32 mouse cellular contexts compared by ENCODE assay signal in the genomic region with DNA sequence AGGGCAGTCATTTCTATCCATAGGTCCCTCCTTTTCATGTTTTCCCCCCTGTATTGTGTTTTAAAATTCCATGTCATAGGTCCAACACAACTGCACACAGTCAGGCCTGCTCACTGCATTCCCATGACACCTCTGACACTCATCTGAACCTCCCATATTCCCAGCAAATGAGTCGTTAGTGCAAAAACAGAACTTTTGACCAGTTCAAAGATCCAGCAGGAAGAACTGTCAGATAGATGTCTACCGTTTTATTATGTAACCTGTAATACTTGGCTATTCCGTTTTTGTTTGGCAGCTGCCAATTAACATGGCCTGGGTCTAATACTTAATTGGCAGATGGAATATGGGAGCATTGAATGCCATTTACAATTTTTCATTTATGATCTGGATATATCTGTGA.
"Had no signal": no experiment of that assay in that cellular context is flagged by ENCODE, and none has a peak within 500 bp of the region (broad histone marks: within the 10 kb centered on the region; RNA-seq: fewer than 3 reads in every experiment).

No protein-coding gene starts in this region.

- H3K4me3 ChIP-seq: heart, adult 2 months; heart, embryonic 10.5 days; heart, embryonic 12.5 days; heart, embryonic 13.5 days; heart, embryonic 15.5 days; hindbrain, embryonic 10.5 days; hindbrain, embryonic 12.5 days; hindbrain, embryonic 13.5 days; hindbrain, embryonic 15.5 days; intestine, embryonic 15.5 days; kidney, embryonic 15.5 days; layer of hippocampus, adult 2 months; left cerebral cortex, adult 2 months had no signal

- H3K4me2 ChIP-seq: heart, embryonic 11.5 days; heart, embryonic 12.5 days; heart, embryonic 13.5 days; heart, embryonic 15.5 days; hindbrain, embryonic 12.5 days; hindbrain, embryonic 13.5 days; hindbrain, embryonic 14.5 days; hindbrain, embryonic 15.5 days; intestine, embryonic 15.5 days; kidney, embryonic 15.5 days had no signal

- H3K36me3 ChIP-seq: heart, embryonic 10.5 days; heart, embryonic 15.5 days; hindbrain, embryonic 10.5 days; hindbrain, embryonic 12.5 days; hindbrain, embryonic 13.5 days; hindbrain, embryonic 15.5 days; intestine, embryonic 15.5 days; kidney, embryonic 15.5 days had no signal

- ATAC-seq: hindbrain, embryonic 16.5 days; hindbrain, postnatal 0 days; inflammation-experienced regulatory T-cells, adult 6 months; intestine, embryonic 15.5 days; intestine, embryonic 16.5 days; intestine, postnatal 0 days had no signal

- H3K27ac ChIP-seq: heart, adult 2 months; heart, embryonic 10.5 days; heart, embryonic 13.5 days; heart, embryonic 15.5 days; hindbrain, embryonic 10.5 days; hindbrain, embryonic 12.5 days; hindbrain, embryonic 13.5 days; hindbrain, embryonic 14.5 days; hindbrain, embryonic 15.5 days; hindbrain, postnatal 0 days; intestine, embryonic 15.5 days; kidney, embryonic 15.5 days; kidney, postnatal 0 days; layer of hippocampus, adult 2 months; left cerebral cortex, adult 2 months had no signal

- H3K9ac ChIP-seq: heart, embryonic 12.5 days; heart, embryonic 13.5 days; heart, embryonic 15.5 days; hindbrain, embryonic 12.5 days; hindbrain, embryonic 13.5 days; hindbrain, embryonic 14.5 days; hindbrain, embryonic 15.5 days; intestine, embryonic 15.5 days; kidney, embryonic 15.5 days had no signal

- H3K9me3 ChIP-seq: heart, embryonic 10.5 days; heart, embryonic 15.5 days; hindbrain, embryonic 10.5 days; hindbrain, embryonic 12.5 days; hindbrain, embryonic 13.5 days; hindbrain, embryonic 15.5 days; intestine, embryonic 15.5 days; kidney, embryonic 15.5 days had no signal

- DNase-seq: heart, adult 2 months; heart, postnatal 10 days; heart, postnatal 14 days; heart, postnatal 36 days; heart, postnatal 4 days; kidney, adult 11 months; kidney, postnatal 10 days; kidney, postnatal 14 days; kidney, postnatal 25 days; kidney, postnatal 4 days; layer of hippocampus, adult 9-11 months; layer of hippocampus, postnatal 36 days had no signal

- H3K4me1 ChIP-seq: heart, embryonic 10.5 days; heart, embryonic 12.5 days; heart, embryonic 13.5 days; heart, embryonic 15.5 days; hindbrain, embryonic 12.5 days; hindbrain, embryonic 13.5 days; hindbrain, embryonic 15.5 days; intestine, embryonic 15.5 days; kidney, embryonic 15.5 days had no signal

- H3K27me3 ChIP-seq: heart, embryonic 12.5 days; heart, embryonic 13.5 days; heart, embryonic 15.5 days; hindbrain, embryonic 12.5 days; hindbrain, embryonic 13.5 days; hindbrain, embryonic 15.5 days; intestine, embryonic 15.5 days; kidney, embryonic 15.5 days had no signal
